ENCODE assay signal across 14 mouse cellular contexts in the genomic region with DNA sequence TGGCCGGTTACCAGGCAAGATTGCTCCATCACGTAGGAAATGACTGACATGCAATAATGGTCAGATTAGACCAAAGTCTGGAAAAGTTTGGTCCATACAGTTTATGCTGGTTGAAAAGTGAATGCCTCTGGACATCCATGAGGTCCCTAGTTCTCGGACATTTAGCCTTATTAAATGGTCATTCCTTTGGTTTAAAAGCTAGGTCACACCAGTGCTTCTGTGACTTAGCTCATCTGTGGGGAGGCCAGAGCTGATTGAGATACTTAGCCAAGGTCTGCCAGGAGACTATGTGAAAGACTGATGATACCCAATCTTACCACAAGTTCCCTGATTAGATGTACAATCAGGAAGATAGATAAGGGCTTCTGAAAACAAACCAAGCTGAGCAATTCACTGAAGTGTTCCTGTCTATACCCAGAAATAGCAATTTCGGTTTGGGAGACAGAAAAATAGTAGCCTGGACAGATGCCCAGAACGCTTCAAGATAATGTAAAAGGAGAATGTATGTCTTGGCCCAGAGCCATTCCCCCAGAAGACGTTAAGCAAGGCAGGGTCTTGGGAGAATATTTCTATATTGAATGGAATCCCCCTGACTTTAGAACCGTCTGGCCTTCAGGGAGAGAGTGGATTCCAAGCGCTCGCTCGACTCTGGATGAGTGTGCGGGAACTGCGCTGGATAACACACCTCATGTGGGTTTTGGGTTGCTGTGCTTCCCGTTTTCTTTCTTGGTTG.
DNase-seq lines count a peak whose midpoint lies in the region; ATAC-seq lines count a peak whose summit lies in the region.
"Had no signal": no experiment of that assay in that cellular context is flagged by ENCODE, and none has a peak within 500 bp of the region (broad histone marks: within the 10 kb centered on the region; RNA-seq: fewer than 3 reads in every experiment).

No protein-coding gene starts in this region.

- no peaks in the 10 kb centered on the region for H3K36me3 ChIP-seq in heart, embryonic 16.5 days (ENCODE audit: control insufficient read depth, insufficient read depth)
- H3K36me3 ChIP-seq in liver, embryonic 11.5 days (ENCODE audit: control insufficient read depth, insufficient read depth, low read length), result no peaks in the 10 kb centered on the region
- H3K36me3 ChIP-seq in embryonic facial prominence, embryonic 14.5 days (ENCODE audit: control insufficient read depth, insufficient read depth, low read length), result no peaks in the 10 kb centered on the region
- H3K36me3 ChIP-seq: midbrain, embryonic 15.5 days had no signal

- ATAC-seq in heart, embryonic 16.5 days (replicated peaks; ENCODE audit: extremely low read depth, insufficient read depth, low FRiP score), result peak; percentile 18; the same call in 1 of the 2 replicates
- no peak for ATAC-seq in liver, embryonic 11.5 days (replicated peaks; ENCODE audit: low FRiP score)
- peak; percentile 77 for ATAC-seq in embryonic facial prominence, embryonic 14.5 days (ENCODE audit: low read depth)
- ATAC-seq: liver, postnatal 0 days; midbrain, embryonic 15.5 days had no signal

- H3K4me3 ChIP-seq in heart, embryonic 16.5 days (ENCODE audit: low read length), result no peak overlapping the region
- H3K4me3 ChIP-seq in liver, embryonic 11.5 days (ENCODE audit: low read depth, low read length), result no peak overlapping the region
- no peak overlapping the region for H3K4me3 ChIP-seq in embryonic facial prominence, embryonic 14.5 days (ENCODE audit: low read depth, low read length)
- H3K4me3 ChIP-seq: midbrain, embryonic 15.5 days had no signal

- H3K4me2 ChIP-seq in heart, embryonic 16.5 days (ENCODE audit: low read depth, low read length), result no peak overlapping the region
- H3K4me2 ChIP-seq in liver, embryonic 11.5 days, result no peak overlapping the region
- no peak overlapping the region for H3K4me2 ChIP-seq in embryonic facial prominence, embryonic 14.5 days (ENCODE audit: low read depth, low read length)
- H3K4me2 ChIP-seq: midbrain, embryonic 15.5 days had no signal

- H3K27ac ChIP-seq in heart, embryonic 16.5 days (ENCODE audit: low read length), result peak overlapping the region; percentile 43
- no peak overlapping the region for H3K27ac ChIP-seq in liver, embryonic 11.5 days (ENCODE audit: low read depth, low read length)
- H3K27ac ChIP-seq in embryonic facial prominence, embryonic 14.5 days (replicated peaks; ENCODE audit: low read depth, low read length), result peak overlapping the region; percentile 12; the same call in 1 of the 2 replicates
- H3K27ac ChIP-seq: midbrain, embryonic 15.5 days had no signal

- H3K27me3 ChIP-seq in heart, embryonic 16.5 days (ENCODE audit: control insufficient read depth, insufficient read depth, low read length), result no peaks in the 10 kb centered on the region
- no peaks in the 10 kb centered on the region for H3K27me3 ChIP-seq in liver, embryonic 11.5 days (replicated peaks; ENCODE audit: control insufficient read depth, insufficient read depth, low read length)
- H3K27me3 ChIP-seq in embryonic facial prominence, embryonic 14.5 days (replicated peaks; ENCODE audit: control insufficient read depth, insufficient read depth, low read length), result no peaks in the 10 kb centered on the region
- H3K27me3 ChIP-seq: midbrain, embryonic 15.5 days had no signal

- peaks cover 16% of the 10 kb centered on the region for H3K4me1 ChIP-seq in heart, embryonic 16.5 days (ENCODE audit: control insufficient read depth, insufficient read depth, low read length)
- no peaks in the 10 kb centered on the region for H3K4me1 ChIP-seq in liver, embryonic 11.5 days (replicated peaks; ENCODE audit: control insufficient read depth, insufficient read depth, low read length)
- peaks cover 45% of the 10 kb centered on the region for H3K4me1 ChIP-seq in embryonic facial prominence, embryonic 14.5 days (ENCODE audit: control insufficient read depth, insufficient read depth, low read length)
- H3K4me1 ChIP-seq: midbrain, embryonic 15.5 days had no signal

- no peak for DNase-seq in heart, adult 18-20 months
- DNase-seq in liver, result peak; percentile 9
- DNase-seq in liver, embryonic 11.5 days (ENCODE audit: low spot score), result no peak
- DNase-seq in brain, adult 2 months (ENCODE audit: low read depth, low spot score), result peak; percentile 33
- DNase-seq in embryonic facial prominence, embryonic 14.5 days (ENCODE audit: low spot score), result peak; percentile 95
- DNase-seq in thymus, postnatal 0 days (ENCODE audit: low spot score), result no peak
- DNase-seq: adrenal gland, postnatal 14 days; cerebellum, adult 9-11 months; gastrocnemius, postnatal 25 days; liver, postnatal 0 days; right cerebral cortex, postnatal 14 days; thymus, adult 2 months had no signal

- H3K9me3 ChIP-seq in heart, embryonic 16.5 days (replicated peaks; ENCODE audit: control insufficient read depth, low read length), result no peaks in the 10 kb centered on the region
- no peaks in the 10 kb centered on the region for H3K9me3 ChIP-seq in liver, embryonic 11.5 days (ENCODE audit: control insufficient read depth, low read length)
- no peaks in the 10 kb centered on the region for H3K9me3 ChIP-seq in embryonic facial prominence, embryonic 14.5 days (ENCODE audit: control insufficient read depth, low read length)
- H3K9me3 ChIP-seq: midbrain, embryonic 15.5 days had no signal

- no peak overlapping the region for H3K9ac ChIP-seq in heart, embryonic 16.5 days (ENCODE audit: low read length)
- no peak overlapping the region for H3K9ac ChIP-seq in liver, embryonic 11.5 days (ENCODE audit: low read depth, low read length)
- H3K9ac ChIP-seq in embryonic facial prominence, embryonic 14.5 days (ENCODE audit: low read depth, low read length), result no peak overlapping the region
- H3K9ac ChIP-seq: liver, postnatal 0 days; midbrain, embryonic 15.5 days had no signal

- 43% methylated on average over 13 of the region's 13 CpGs for WGBS in heart, embryonic 16.5 days
- WGBS in liver, embryonic 11.5 days, result 71% methylated on average over 13 of the region's 13 CpGs
- WGBS in embryonic facial prominence, embryonic 14.5 days, result 47% methylated on average over 13 of the region's 13 CpGs

Comparison
In these comparisons a context has a peak if more than half of its experiments do, and no peak if none do; other contexts are left out.
1. DNase-seq: peak in liver (single experiment), brain, adult 2 months (single experiment) and embryonic facial prominence, embryonic 14.5 days (single experiment); none in heart, adult 18-20 months (0 of 2), liver, embryonic 11.5 days (single experiment) and thymus, postnatal 0 days (single experiment).